Mouse (Mus musculus): ENCODE measurements around the gene Ndufs7.

Ndufs7 gene

DNA sequence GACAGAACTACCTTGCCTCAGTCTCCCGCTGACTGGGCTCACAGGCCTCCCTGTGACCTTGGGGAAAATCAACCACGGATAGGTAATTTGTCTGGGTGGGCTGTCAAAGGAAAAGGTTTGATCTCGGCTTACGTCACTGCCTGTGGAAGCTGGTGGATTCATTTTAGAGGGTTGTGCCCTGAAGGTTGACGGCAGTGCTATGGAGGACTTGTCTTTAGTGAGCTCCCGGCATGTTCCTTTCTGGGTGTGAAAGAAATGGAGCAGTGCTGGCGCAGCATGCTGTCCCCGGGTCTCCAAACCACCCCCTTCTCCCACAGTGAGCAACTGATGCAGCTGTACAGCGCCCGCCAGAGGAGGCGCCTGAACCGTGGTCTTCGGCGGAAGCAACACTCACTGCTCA is 44.4 kb downstream of the Ndufs7 start:
- in situ Hi-C loops (cut with MboI, MseI), result no loop called here

DNA sequence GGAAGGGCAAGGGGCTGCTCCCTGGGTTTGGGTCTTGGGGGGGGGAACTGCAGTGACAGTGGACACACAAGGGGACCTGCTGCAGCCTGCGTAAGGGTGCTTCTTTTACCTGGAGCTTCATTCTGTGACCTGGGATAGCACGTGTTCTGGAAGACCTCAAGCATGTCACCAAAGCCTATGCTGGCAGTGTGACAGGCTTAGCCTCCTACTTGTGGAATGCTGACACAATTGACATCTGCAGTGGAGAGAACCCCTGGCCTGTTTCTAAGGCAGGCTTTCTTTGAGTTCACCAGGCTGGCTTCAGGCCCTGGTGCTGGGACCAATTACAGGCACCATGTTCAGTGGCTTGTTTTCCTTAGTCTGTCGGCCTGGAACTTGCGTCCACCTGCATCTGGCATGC is 45.4 kb downstream of the Ndufs7 start:
- in situ Hi-C loops (cut with MboI, MseI), result no loop called here

DNA sequence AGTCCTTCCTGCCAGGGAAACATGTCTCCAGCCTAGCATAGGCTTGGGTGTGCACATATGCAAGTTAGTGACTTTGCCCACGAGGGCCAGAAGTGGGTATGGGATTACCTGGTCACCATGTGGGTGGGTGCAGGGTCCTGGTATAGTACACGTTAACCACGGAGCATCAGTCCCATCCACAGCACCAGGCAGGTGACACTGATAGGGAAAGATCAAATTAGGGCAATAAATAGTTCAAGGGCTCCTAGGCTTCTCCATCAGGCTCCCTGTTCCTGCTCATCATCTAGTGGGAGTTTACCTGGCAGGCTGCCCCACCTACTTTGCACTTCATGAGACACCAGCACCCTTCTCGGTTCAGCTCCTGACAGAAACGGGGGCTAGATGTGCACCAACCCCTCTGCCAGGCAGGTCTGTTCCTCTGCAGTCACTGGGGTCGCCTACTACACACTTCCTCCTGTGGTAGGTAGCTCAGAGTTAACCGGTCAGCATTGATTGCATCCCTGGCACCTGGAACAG is 45.9 kb downstream of the Ndufs7 start:
- in situ Hi-C loops (cut with MboI, MseI), result no loop called here

DNA sequence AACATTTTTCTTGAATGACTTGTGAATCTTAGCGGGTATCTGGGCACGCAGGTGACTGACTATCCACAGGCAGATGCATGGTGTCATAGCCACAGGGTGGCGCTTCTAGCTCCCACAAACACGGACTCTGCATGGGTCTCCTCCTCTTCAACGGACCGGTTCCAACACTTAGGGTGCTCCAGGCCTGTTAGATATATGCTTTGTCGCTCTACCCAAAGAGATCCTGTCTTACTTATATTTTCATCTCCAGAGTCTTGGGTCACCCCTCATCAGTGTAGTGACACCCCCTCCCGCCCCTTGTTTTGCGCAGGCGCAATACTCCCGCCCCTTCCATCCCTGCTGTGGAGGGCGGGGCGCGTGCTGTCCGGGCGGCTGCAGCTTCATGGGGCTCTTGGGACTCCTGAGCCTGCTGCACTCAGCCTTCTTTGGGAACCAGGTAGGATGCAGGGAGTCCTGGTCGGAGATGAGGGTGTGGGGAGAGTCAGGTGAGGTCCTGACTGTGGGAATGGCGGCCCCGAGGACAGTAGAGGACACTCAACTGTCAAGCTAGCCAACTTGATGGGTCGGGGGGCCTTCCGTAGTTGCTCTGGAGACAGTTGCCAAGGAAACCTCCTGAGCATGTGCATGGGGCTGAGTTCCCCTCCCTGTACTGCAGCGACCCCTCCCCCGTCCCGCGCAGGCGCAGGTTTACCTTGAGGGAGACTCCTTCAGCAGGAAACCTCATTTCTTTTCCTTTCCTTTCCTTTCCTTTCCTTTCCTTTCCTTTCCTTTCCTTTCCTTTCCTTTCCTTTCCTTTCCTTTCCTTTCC is 46.9 kb downstream of the Ndufs7 start, which contains the start of gene Apc2:
Gene Apc2 (plus strand): TSS at position 360 of the 808 bp plus-strand sequence.
- in situ Hi-C loops (cut with MboI, MseI), result no loop called here

DNA sequence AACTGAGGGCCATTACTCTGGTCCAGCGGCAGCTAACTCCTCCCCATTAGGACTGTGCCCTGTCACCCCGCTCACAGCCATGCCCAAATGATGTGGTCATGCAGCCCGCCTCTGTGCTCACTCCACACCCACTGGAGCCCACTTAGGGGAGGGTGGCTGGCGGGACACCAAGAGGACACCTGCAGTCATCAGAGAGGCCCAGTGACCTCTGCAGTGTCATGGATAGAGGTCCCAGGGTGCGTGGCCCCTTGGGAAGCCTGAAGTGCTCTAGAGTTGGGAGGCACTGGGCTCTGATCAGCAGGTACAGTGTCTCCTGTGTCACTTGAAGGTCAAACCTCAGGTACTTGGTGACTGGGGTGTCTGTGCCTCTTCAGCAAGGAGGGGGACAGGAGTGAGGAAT is 47.9 kb downstream of the Ndufs7 start:
- in situ Hi-C loops (cut with MboI, MseI), result no loop called here

DNA sequence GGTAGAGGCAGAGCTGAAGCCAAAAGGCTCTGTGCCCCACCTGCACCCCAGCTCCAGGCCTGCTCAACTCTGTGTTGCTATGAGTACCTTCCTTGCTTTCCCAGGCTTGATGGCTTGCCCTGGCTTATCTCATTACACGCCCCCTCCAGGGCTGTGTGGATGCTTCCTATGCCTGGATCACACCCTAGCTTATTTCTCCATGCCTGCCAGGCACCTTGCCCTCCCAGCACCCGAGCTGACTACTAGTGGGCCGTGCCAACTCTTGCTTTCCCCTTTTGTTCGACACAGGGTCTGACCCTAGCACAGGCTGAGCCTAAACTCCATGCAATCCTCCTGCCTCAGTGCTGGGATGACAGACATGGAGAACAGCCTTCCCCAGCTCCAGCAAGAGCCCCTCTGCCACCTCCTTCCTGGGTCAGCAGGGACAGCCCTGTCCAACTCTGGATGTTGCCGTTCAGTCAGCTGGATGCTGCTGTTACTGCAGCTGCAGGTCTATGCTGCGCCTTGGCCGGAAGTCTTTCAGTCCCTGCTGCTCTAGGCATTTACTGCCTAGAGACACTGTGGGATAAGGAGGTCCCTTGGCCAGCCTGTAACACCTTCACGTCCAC is 48.7 kb downstream of the Ndufs7 start:
- in situ Hi-C loops (cut with MboI, MseI), result no loop called here

DNA sequence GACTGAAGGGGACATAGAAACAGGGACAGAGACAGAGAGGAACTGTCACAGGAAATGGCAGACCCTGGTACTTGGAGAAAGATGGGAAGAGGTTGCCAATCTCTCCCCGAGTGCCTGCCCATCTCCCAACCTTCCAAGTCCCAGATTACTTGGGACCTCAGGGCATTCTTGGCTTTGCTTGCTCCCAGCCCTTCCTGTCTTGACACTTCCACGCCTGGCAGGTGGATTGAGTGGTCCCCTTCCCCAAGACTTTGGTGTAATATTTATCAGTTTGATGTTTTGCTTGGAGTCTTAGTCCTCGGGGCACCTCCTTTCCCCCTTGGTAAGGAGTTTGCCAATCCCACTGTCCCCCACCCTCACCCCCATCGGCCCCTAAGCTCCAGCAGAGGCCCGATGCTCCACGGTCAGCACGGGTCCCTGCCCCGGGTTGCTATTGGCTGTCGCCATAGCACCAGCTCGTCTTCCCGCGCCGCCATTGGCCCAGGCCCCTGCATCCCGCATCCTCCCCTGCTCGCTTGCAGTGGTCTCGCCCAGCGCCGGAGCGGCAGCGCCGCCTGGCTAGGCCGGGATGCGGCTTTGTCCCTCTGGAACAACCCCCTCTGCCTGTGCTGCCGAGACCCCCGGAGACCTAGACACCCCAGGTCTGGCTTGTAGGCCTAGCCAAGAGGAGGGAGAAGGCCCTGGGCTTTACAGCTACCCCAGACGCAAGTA is 49.8 kb downstream of the Ndufs7 start:
- in situ Hi-C loops (cut with MboI, MseI), result no loop called here

DNA sequence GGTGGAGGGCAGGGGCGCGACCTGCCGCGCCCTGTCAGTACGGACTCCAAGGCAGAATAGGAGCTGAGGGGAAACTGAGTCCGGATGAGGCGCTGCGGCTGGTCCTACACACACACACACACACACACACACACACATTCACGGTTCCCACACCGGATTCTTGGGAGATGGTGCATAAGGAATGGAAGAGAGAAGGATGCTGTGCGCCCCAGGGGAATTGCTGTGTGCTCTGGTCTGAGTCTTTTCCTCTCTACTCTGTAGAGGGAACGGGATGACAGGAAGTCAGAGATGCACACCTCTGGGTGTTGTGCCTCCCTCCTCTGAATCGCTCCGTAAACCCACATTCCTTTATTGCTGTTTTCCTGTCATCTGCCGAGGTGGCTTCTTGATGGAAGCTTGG is 50.4 kb downstream of the Ndufs7 start:
- in situ Hi-C loops (cut with MboI, MseI), result no loop called here

DNA sequence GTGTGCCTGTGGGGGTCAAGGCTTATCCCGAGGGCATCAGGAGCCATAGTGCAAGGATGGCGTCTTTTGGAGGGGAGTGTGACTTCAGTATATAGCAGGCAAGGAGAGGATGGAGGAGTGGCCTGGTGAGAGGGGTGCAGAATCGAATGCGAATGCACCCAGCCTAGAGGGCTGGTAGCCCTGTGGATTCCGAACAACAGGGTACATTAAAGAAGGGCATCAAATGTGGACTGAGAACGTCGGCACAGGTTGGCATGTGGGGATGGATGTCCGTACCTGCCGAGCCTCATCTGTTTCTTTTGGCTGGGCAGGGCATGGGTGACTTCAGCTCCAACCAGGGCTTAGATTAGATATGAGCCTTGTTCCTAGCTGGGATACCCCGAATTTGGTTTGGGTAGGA is 50.9 kb downstream of the Ndufs7 start:
- in situ Hi-C loops (cut with MboI, MseI), result no loop called here

DNA sequence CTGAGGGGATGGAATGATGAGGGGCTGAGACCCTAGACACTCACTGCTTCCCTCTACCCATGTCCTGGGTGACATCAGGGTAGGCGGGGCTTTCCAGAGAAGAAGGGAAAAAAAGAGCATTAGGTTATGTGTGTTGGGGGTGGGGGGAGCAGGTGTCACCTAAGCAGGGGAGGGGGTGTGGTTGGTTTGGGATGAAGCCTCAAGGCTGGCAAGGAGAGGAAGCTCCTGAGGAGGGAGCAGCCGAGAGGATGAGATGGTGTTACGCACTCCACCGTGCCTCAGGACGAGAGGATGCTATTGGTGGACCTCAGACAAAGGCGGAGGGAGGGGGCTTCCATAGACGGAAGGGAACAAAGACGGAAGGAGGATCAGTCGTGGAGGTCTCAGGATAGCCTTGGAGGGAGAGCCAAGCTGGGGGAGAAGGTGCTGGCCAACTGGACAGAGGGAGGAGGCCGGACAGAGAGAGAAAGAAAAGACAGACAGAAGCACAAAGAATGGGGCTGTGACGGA is 51.8 kb downstream of the Ndufs7 start:
- in situ Hi-C loops (cut with MboI, MseI), result no loop called here

DNA sequence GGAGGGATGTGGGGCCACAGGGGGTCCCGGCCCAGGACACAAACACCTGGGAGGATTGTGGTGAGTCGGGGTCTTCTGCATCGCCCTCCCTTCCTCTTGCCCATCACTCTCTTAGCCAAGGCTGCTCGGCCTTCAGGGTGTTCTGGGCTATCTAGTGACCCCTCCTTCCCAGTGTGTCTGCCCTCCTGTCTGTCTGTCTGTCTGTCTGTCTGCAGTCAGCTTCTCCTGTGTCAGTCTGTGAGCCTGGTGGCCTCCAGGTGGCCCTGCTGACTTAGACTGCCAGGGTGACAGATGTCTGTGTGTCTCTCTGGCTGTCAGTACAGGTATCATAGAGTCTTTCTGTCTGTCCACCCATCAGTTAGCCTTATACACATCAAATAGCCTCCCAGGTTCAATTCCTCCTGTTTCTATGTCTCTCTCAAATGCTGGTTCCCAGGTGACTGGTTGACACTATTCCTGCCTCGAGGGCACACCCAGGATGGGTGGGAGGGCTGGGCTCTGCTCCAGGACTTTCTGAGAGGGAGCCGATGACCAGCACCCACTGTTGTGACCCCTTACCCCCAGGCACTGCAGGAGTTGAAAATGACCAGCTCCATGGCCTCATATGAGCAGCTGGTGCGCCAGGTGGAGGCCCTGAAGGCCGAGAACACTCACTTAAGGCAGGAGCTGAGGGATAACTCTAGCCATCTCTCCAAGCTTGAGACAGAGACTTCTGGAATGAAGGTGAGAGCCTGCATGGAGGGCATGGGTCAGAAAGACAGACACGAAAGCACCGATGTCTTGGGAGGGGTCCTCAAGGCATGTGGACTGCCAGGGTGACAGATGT is 52.5 kb downstream of the Ndufs7 start:
- in situ Hi-C loops (cut with MboI, MseI), result no loop called here

DNA sequence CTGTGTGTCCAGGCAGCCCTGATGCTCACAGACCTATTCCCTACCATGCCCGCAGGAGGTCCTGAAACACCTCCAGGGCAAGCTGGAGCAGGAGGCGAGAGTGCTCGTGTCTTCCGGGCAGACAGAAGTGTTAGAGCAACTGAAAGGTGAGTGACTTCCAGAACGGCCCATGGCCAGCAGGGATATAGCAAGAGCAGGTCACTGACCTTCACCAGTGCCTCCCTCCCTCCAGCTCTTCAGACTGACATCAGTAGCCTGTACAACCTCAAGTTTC is 53.1 kb downstream of the Ndufs7 start:
- in situ Hi-C loops (cut with MboI, MseI), result no loop called here

DNA sequence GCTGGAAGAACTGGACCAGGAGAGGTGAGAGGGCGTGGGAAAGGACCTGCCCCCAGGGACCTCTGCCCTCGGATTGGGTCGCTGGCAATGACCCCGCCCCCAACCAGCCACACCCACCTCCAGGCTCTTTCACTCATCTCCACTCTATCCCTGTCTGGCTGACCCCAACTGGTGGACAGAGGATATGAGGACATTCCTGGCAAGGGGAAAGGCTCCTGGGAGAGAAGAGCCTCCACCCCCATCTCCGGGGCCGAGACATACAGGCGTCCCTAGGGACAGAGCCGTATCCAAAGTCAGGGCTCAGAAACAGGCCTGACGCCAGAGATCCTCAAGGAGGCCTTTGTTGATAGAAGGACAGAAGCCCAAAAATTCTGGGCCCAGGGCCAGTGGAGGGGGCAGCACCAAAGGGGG is 53.6 kb downstream of the Ndufs7 start:
- in situ Hi-C loops (cut with MboI, MseI), result no loop called here

DNA sequence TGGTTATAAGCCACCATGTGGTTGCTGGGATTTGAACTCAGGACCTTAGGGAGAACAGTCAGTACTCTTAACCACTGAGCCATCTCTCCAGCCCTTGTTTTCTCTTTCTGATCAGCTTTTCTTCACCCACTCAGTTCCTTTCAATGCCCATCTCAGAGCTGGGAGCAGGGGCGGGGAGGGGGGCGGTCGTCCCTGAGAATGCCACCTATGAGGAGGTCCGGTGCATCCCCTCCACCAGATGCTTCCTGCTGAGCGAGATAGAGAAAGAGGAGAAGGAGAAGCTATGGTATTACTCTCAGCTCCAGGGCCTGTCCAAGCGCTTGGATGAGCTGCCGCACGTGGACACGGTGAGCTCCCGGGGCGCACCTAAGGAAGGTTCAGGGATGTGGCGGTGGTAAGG is 55.5 kb downstream of the Ndufs7 start:
- in situ Hi-C loops (cut with MboI, MseI), result no loop called here

DNA sequence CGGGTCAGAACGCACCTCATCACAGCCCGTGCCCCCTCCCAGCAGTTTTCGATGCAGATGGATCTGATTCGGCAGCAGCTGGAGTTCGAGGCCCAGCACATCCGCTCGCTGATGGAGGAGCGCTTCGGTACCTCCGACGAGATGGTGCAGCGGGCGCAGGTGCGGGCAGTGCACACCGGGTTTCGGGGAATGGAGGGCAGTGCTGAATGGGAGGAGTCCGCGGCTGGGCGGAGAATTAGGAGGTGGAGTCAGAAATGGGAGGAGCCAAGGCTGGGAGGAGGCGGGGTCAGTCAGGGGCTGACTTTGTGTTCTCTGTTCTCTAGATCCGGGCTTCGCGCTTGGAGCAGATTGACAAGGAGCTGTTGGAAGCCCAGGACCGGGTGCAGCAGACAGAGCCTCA is 55.9 kb downstream of the Ndufs7 start:
- in situ Hi-C loops (cut with MboI, MseI), result no loop called here
